Mouse (Mus musculus) CH12.LX (cell line): ENCODE data around the gene Dnal4. TPM values are rescaled to one million over a fixed set of nuclear protein-coding genes. Genes with fewer than 3 reads are reported as not detected.
A peak's percentile ranks its signal among the peaks of the same experiment; 100 is the strongest.

ENCODE experiments used
- DNase-seq: peaks from one replicate; pipeline ENCODE4 v3.0.0-alpha.2; 2013; ENCODE audit errors: extremely low read depth
- H3K27ac ChIP-seq: 2 replicates; pipeline ENCODE4 v1.5.1; 2012; ENCODE audit warnings: low read depth, mild to moderate bottlenecking, control low read depth, moderate library complexity; ENCODE audit not compliant: insufficient read depth
- H3K27me3 ChIP-seq: replicated peaks from 2 replicates; pipeline ENCODE3; 2012; ENCODE audit warnings: inconsistent platforms
- H3K36me3 ChIP-seq, 2 experiments: replicated peaks in 1 of 2; 2 replicates each; pipeline versions ENCODE3 to v1.6.1; 2012; ENCODE audit warnings: inconsistent platforms in 1 of 2, low read length in 1 of 2, mild to moderate bottlenecking in 1 of 2, mixed read lengths in 1 of 2, moderate library complexity in 1 of 2; ENCODE audit not compliant: control insufficient read depth in 1 of 2, insufficient read depth in 1 of 2
- H3K4me1 ChIP-seq, 2 experiments: 2 replicates each; pipeline ENCODE4 v1.6.1; 2012; ENCODE audit warnings: inconsistent platforms in 1 of 2, moderate library complexity in 1 of 2; ENCODE audit not compliant: insufficient read depth in 2 of 2, control insufficient read depth in 1 of 2
- H3K4me2 ChIP-seq: 2 replicates; pipeline ENCODE4 v1.6.1; 2012; ENCODE audit warnings: low read depth, mild to moderate bottlenecking, control low read depth; ENCODE audit not compliant: poor library complexity, insufficient read depth, severe bottlenecking
- H3K4me3 ChIP-seq, 3 experiments: fragments of 150-350 bp in 1 of 3; sonication (generic) in 1 of 3; replicated peaks in 1 of 3; 2 replicates each; pipeline versions ENCODE3 to v1.5.1; 2011 to 2012; ENCODE audit warnings: low read depth in 2 of 3, low read length in 2 of 3, mild to moderate bottlenecking in 2 of 3, moderate library complexity in 2 of 3, control low read depth in 1 of 3, improper control_type of control experiment in 1 of 3, inconsistent platforms in 1 of 3, mixed read lengths in 1 of 3; ENCODE audit not compliant: poor library complexity in 1 of 3
- H3K79me2 ChIP-seq: replicated peaks from 2 replicates; pipeline ENCODE4 v1.6.1; 2012; ENCODE audit warnings: mild to moderate bottlenecking, moderate library complexity; ENCODE audit not compliant: control insufficient read depth, poor library complexity, insufficient read depth, severe bottlenecking; ENCODE audit errors: extremely low read depth
- H3K9ac ChIP-seq: 2 replicates; pipeline ENCODE4 v1.6.1; 2012; ENCODE audit warnings: low read depth, mild to moderate bottlenecking, control low read depth, moderate library complexity; ENCODE audit not compliant: insufficient read depth
- H3K9me3 ChIP-seq: replicated peaks from 2 replicates; pipeline ENCODE3; 2012; ENCODE audit warnings: low read length, inconsistent platforms, mixed read lengths
- BHLHE40 ChIP-seq: IDR thresholded peaks from 2 replicates; pipeline ENCODE4 v1.6.1; 2011; ENCODE audit warnings: mild to moderate bottlenecking, low read depth, low read length, improper control_type of control experiment
- CTCF ChIP-seq, 2 experiments: IDR thresholded peaks in 1 of 2; conservative IDR thresholded peaks in 1 of 2; 2 replicates each; pipeline ENCODE4 v1.5.1; 2011 to 2012; ENCODE audit warnings: low read depth in 2 of 2, low read length in 2 of 2, improper control_type of control experiment in 1 of 2, inconsistent platforms in 1 of 2, mild to moderate bottlenecking in 1 of 2, moderate library complexity in 1 of 2
- ELF1 ChIP-seq: IDR thresholded peaks from 2 replicates; pipeline ENCODE4 v1.6.1; 2014; ENCODE audit warnings: low read depth, mild to moderate bottlenecking, inconsistent platforms, low read length, improper control_type of control experiment
- EP300 ChIP-seq: IDR thresholded peaks from 2 replicates; pipeline ENCODE4 v1.6.1; 2011; ENCODE audit warnings: low read length, improper control_type of control experiment
- ETS1 ChIP-seq: conservative IDR thresholded peaks from 2 replicates; pipeline ENCODE4 v1.6.1; 2012; ENCODE audit warnings: low read depth, mild to moderate bottlenecking, inconsistent platforms, low read length, improper control_type of control experiment, moderate library complexity
- GABPA ChIP-seq: IDR thresholded peaks from 2 replicates; pipeline ENCODE4 v1.6.1; 2012; ENCODE audit warnings: low read depth, low read length, improper control_type of control experiment, inconsistent platforms; ENCODE audit not compliant: insufficient replicate concordance
- IRF4 ChIP-seq: IDR thresholded peaks from 2 replicates; pipeline ENCODE4 v1.6.1; 2014; ENCODE audit warnings: low read depth, mild to moderate bottlenecking, inconsistent platforms, low read length, improper control_type of control experiment
- JUN ChIP-seq: IDR thresholded peaks from 2 replicates; pipeline ENCODE4 v1.6.1; 2011; ENCODE audit warnings: low read depth, mild to moderate bottlenecking, low read length, improper control_type of control experiment, moderate library complexity; ENCODE audit not compliant: insufficient read depth
- JUND ChIP-seq: conservative IDR thresholded peaks from 2 replicates; pipeline ENCODE4 v1.6.1; 2011; ENCODE audit warnings: low read depth, low read length, improper control_type of control experiment
- KAT2A ChIP-seq: IDR thresholded peaks from 2 replicates; pipeline ENCODE4 v1.6.1; 2012; ENCODE audit warnings: low read length, improper control_type of control experiment, inconsistent platforms; ENCODE audit not compliant: insufficient replicate concordance
- MAFK ChIP-seq: IDR thresholded peaks from 2 replicates; pipeline ENCODE4 v1.6.1; 2011; ENCODE audit warnings: low read length, improper control_type of control experiment; ENCODE audit not compliant: insufficient replicate concordance
- MYC ChIP-seq: IDR thresholded peaks from 2 replicates; pipeline ENCODE4 v1.6.1; 2011; ENCODE audit warnings: low read depth, mild to moderate bottlenecking, improper control_type of control experiment, low read length
- NELFE ChIP-seq: IDR thresholded peaks from 2 replicates; pipeline ENCODE4 v1.6.1; 2011; ENCODE audit warnings: low read depth, low read length, improper control_type of control experiment
- NRF1 ChIP-seq: IDR thresholded peaks from 2 replicates; pipeline ENCODE4 v1.6.1; 2014; ENCODE audit warnings: low read depth, mild to moderate bottlenecking, inconsistent platforms, low read length, improper control_type of control experiment, moderate library complexity
- POLR2A ChIP-seq: IDR thresholded peaks from 2 replicates; pipeline ENCODE4 v1.6.1; 2011; ENCODE audit warnings: low read depth, mild to moderate bottlenecking, improper control_type of control experiment, low read length
- SMC3 ChIP-seq: IDR thresholded peaks from 2 replicates; pipeline ENCODE4 v1.6.1; 2011; ENCODE audit warnings: low read depth, low read length, improper control_type of control experiment
- TBP ChIP-seq: conservative IDR thresholded peaks from 2 replicates; pipeline ENCODE4 v1.6.1; 2011; ENCODE audit warnings: low read depth, low read length, improper control_type of control experiment
- TCF12 ChIP-seq: IDR thresholded peaks from 2 replicates; pipeline ENCODE4 v1.6.1; 2014; ENCODE audit warnings: low read depth, mild to moderate bottlenecking, inconsistent platforms, low read length, improper control_type of control experiment
- ZC3H11A ChIP-seq: IDR thresholded peaks from 2 replicates; pipeline ENCODE4 v1.6.1; 2012; ENCODE audit warnings: low read depth, mild to moderate bottlenecking, inconsistent platforms, low read length, improper control_type of control experiment
- ZKSCAN1 ChIP-seq: IDR thresholded peaks from 2 replicates; pipeline ENCODE4 v1.6.1; 2012; ENCODE audit warnings: low read depth, inconsistent platforms, low read length, improper control_type of control experiment, borderline replicate concordance
- dilution Hi-C: fragments of 300-500 bp; cut with MboI; formaldehyde crosslinking; loops from 2 replicates; pipeline ENCODE4 v1.14.3; 2020; ENCODE audit warnings: low sequenced_read_pairs; ENCODE audit not compliant: extremely low pct_unique_long_range_greater_than_20kb, extremely low pct_ligation_motif_present
- in situ Hi-C: fragments of 300-500 bp; cut with MboI; formaldehyde crosslinking; loops from 3 replicates; pipeline ENCODE4 v1.14.3; 2019; ENCODE audit warnings: low sequenced_read_pairs, low pct_ligation_motif_present, low pct_unique_long_range_greater_than_20kb, mixed read lengths
- polyA plus RNA-seq: library from polyadenylated mRNA; unstranded; fragments of >175 nt; gene quantifications from 2 replicates; pipeline ENCODE4 v1.2.1, GENCODE M21; 2012; ENCODE audit warnings: low read depth; ENCODE audit not compliant: insufficient read length
- total RNA-seq, 2 experiments: library from RNA; depleted of rRNA; stranded (reverse); fragments of 300-350 nt in 1 of 2; fragments of >200 nt in 1 of 2; gene quantifications; 2 replicates each; pipeline ENCODE4 v1.2.3; 2012 to 2014

Gene Dnal4
- total and polyA plus RNA-seq, 3 experiments, result 11.7 to 20.9 (median 18.5) TPM

- no peak overlapping the region for H3K4me3 ChIP-seq
- no peak overlapping the region for H3K9ac ChIP-seq
- TF ChIP-seq NRF1 (no peak), JUN (no peak), NELFE (no peak), ETS1 (no peak), MYC (no peak), ZKSCAN1 (no peak), GABPA (no peak), JUND (no peak), SMC3 (no peak), EP300 (no peak)
- no peak overlapping the region for H3K27ac ChIP-seq
- H3K9me3 ChIP-seq, result no peaks in the 10 kb centered on the region
- H3K4me1 ChIP-seq, result peaks cover 21 to 47% of the 10 kb centered on the region in 2 experiments
- dilution Hi-C loops, result no loop called here
- DNase-seq, result no peak
- no peaks in the 10 kb centered on the region for H3K79me2 ChIP-seq
- no peaks in the 10 kb centered on the region for H3K27me3 ChIP-seq
- in situ Hi-C loops, result loop anchor here (10.0 kb wide), 1 partner anchor 354 kb away; the partner anchor contains the start of genes Rpl3 and Syngr1
- peaks cover 35 to 59% of the 10 kb centered on the region in 2 experiments for H3K36me3 ChIP-seq
- peak overlapping the region; percentile 62; the same call in 1 of the 2 replicates for H3K4me2 ChIP-seq
Observed at GRCm38 (mm10) chr15:79740739-79741138, 36.9 kb downstream of the Dnal4 start.

DNA sequence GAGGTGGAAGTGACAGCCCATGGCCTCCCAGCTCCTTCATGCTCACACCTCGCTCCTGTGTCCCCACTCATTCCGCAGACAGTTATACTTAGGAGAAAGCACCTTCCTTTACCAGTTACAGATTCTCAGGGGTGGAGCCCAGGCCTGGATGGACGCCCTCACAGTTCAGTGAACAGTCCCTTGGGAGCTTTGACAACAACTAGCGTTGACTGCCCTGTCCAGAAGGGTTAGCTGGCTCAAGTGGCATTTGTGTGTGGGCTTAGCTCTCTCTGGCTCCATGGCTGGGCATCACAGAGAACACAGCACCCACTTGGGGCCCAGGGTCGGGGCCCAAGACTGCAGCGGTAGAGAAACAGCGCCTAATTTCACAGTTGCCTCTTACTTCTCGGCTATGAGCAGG is 43.3 kb downstream of the Dnal4 start:
- Histone ChIP-seq H3K9me3 (no peaks in the 10 kb centered on the region), H3K4me3 (no peak overlapping the region), H3K4me1 (peaks cover 3 to 8% of the 10 kb centered on the region in 2 experiments), H3K79me2 (no peaks in the 10 kb centered on the region), H3K36me3 (peaks cover 65 to 91% of the 10 kb centered on the region in 2 experiments), H3K27ac (no peak overlapping the region), H3K9ac (no peak overlapping the region)
- dilution Hi-C loops (no loop called here), in situ Hi-C loops (no loop called here)
- TF ChIP-seq CTCF (conservative IDR thresholded peaks at IDR 0.05 in 1 of 2, IDR thresholded peaks at IDR 0.05 in 1 of 2; ENCODE audit: low read depth in 2 of 2, low read length in 2 of 2), result no peak
- TF ChIP-seq KAT2A, result no peak
- TF ChIP-seq TCF12, result no peak
- no peak for TF ChIP-seq ELF1
- TF ChIP-seq MAFK, result no peak
- no peak for TF ChIP-seq ZC3H11A
- TF ChIP-seq MYC, result no peak
- no peak for TF ChIP-seq TBP
- TF ChIP-seq POLR2A, result no peak
- no peak for TF ChIP-seq IRF4
- no peak for TF ChIP-seq BHLHE40
- TF ChIP-seq, all 38 proteins: peak for 0
- no peak for DNase-seq
- H3K27me3 ChIP-seq, result no peaks in the 10 kb centered on the region
- H3K4me2 ChIP-seq, result no peak overlapping the region
